Mouse (Mus musculus): ENCODE measurements around the gene Inka1.

Gene Inka1

DNA sequence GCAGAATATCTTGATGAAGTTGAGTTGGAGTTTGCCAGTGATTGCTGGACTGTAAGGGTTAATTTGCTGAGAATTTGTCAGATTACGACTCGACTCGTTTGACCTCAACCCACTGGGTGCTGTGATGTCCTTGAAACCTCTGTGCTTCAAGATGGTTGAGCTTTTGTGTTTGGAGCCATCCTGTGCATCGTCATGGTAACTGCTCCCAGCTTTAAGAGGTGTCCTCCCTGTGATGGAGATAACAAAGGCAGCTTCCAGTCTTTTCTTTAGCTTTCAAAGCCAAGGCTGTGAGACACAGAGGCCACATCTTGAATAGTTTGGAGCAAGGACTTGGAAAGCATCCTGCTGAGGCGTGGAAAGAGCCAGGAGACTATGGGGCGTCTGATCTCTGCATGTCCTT is 28.5 kb downstream of the Inka1 start:
- DNase-seq (ENCODE audit: low read depth, low spot score): no peak

DNA sequence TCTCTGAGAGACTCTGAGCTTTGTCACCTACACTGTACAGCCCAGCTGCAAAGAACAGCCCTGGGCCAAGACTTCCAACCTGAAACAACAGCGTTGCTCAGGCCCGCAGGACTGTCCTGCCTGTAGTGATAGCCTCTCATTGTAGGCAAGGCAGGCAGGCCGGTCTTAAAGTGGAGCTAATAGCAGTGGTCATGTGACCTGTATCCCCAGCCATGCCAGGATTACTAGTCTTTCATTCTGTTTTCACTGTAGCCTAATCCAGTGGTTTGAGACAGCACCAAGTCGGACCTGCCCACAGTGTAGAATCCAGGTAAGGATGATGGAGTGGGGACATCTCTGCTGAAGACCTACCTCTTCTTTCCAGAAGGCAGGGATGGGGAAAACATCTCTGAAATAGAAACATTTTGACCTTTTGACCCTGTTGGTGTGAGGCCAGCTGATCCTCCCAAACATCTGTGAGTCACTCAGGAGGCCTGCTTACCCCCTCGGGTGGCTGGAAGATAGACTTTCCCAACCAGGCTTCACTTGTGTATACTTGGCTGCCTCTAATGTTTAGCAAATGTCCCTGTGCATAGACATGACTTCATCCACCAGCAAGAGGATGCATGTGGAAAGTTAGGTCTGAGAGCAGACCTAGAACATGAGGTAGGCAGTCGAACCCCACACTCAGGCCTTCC is 29.9 kb downstream of the Inka1 start:
- DNase-seq (ENCODE audit: low read depth, low spot score): peak; percentile 79

- peak; percentile 95 for DNase-seq (ENCODE audit: low read depth, low spot score)
These were observed 35.0 kb downstream of the Inka1 start for GRCm38 (mm10) chr9:107950460-107951355.

- DNase-seq (ENCODE audit: low read depth, low spot score): no peak
These were observed 35.8 kb downstream of the Inka1 start, which contains the start of gene Traip for GRCm38 (mm10) chr9:107949922-107950235. Traip (plus strand) TSS chr9:107950136.

DNA sequence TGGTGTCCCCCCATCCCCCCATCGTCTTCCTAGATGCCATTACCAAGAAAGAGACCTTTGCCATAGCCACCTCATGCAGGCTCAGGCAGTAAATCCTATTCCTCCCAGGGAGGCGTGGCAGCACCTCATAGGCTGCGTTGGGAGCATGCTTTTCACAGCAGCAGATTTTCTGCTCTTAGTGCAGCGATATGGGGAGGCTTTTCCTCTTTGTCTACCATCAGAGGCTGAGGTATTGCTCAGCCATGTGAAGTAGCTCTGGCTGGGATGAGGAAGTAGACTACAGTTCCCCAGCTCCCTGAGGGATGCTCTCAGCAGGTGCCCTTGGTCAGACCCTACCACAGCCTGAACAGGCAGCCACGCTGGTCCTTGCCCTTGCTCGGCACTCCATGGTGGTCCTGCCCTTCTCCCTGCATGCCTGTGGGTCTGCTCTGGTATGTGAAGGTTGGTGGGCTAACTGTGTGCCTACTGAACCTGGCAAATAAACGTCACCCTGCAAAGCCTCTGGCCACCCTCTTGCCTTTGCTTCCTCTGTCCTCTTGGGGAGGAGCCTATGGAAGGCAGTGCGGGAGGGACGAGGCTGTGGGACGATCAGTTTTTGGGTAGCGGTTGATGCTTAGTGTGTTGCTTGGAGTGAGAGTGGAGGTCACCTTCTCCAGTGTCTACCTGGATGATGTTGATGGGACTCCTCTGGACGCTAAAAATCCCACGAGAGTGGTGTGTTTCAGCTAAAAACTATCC is 36.3 kb downstream of the Inka1 start:
- DNase-seq (ENCODE audit: low read depth, low spot score): no peak

DNA sequence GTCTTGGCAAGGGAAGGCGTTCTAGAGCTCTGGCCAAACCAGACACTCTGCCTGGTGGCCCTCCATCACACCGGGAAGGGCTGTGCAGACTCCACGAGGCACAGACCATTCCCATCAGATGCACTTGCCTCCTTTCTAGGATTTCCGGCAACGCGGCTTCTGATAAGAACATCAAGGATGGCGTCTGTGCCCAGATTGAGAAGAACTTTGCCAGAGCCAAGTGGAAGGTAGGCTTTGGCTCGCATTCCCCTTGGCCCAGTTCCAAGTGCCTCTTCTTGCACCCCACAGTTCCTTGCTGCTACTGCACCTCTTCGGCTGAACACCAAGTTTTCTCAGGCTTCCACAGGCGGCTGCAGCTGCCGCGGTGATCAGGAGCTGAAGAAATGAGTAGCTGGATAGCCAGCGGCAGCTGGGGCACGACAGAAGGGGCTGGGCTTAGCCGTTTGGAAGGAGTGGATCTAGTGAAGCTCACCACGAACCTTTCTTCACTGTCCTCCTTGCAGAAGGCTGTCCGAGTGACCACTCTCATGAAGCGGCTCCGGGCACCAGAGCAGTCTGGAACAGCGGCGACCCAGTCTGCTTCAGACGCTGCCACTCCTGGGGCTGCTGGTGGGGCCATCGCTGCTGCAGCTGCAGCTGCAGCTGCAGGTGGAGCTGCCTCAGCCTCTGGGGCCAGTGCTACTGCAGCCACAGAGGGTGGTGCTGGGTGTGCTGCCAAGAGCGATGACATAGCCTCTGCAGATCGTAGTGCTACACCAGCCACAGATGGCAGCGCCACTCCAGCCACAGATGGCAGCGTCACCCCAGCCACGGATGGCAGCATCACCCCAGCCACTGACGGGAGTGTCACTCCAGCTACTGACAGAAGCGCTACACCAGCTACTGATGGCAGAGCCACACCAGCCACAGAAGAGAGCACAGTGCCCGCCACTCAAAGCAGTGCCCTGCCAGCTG is 38.2 kb downstream of the Inka1 start:
- DNase-seq (ENCODE audit: low read depth, low spot score): no peak

GRCm38 (mm10) chr9:107936831-107937230 is 48.8 kb downstream of the Inka1 start:
- no peak for DNase-seq (ENCODE audit: low read depth, low spot score)

DNA sequence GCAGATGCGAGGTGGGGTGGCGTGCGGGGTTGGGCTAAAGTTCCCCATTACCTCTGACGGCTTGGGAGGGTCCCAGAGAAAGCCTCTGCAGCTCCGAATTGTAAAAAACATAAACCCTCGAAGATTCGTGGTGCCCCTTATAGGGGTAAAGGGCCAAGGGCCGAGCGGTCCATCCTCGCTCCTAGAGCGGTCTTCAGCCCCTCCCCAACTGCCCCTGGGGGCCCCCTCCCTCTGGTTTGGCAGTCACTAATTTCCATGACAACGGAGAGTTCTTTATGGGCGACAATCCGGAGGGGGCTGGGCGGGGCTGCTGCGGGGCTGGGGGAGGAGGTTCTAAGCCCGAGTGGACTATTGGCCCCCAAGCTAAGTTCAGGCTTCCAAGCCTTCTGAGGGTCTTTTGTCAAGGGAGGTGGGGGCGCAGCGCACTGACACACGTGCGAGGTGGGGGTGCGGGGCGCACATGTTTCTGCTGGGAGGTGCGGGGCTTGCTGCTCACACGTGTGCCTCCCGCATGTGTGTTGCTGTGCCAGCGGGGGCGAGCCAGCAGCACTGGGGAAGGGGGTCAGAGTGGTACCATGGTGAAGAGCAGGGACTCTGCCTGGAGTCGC is 49.4 kb downstream of the Inka1 start:
- no peak for DNase-seq (ENCODE audit: low read depth, low spot score)

- DNase-seq (ENCODE audit: low read depth, low spot score): no peak
These were observed 49.9 kb downstream of the Inka1 start for GRCm38 (mm10) chr9:107935790-107936214.

DNA sequence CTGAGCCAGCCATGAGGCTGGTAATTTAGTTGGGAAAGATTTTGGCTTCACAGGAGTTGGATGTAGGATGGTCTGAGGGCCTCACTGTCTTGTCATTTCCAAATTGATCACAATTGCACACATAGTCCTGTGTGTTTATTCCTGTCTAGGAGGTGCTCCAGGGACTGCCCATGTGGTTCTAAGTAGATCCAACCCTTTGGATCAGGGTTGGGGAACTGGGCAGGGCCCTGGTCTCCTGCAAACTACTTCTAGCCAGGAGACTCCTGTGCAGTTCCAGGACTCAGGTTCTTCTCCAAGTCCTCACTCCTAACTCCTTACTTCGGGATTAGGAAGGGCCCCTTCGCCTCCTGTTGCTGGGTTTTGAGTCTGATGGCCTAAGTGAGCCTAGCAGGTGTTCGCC is 50.3 kb downstream of the Inka1 start, which contains the start of gene Camkv:
Gene Camkv (plus strand): TSS at position 301 of the 400 bp plus-strand sequence.
- DNase-seq (ENCODE audit: low read depth, low spot score): no peak

All from 3T3-L1 (cell line).